Mouse (Mus musculus) forebrain, embryonic 10.5 days (tissue): Measurements from ENCODE around the gene Cyfip2. TPM values are rescaled to one million over a fixed set of nuclear protein-coding genes. Genes with fewer than 3 reads are reported as not detected.
A peak's percentile ranks its signal among the peaks of the same experiment; 100 is the strongest.

ENCODE experiments used
- DNase-seq: peaks from one replicate; pipeline ENCODE4 v3.0.0-alpha.2; 2017; ENCODE audit warnings: low spot score; ENCODE audit errors: extremely low spot score
- H3K27ac ChIP-seq: fragments of 300-500 bp; sonication (generic); 2 replicates; pipeline ENCODE4 v1.5.1; 2016; ENCODE audit warnings: mild to moderate bottlenecking
- H3K27me3 ChIP-seq: fragments of 300-500 bp; sonication (generic); 2 replicates; pipeline ENCODE4 v1.6.1; 2016; ENCODE audit warnings: mild to moderate bottlenecking; ENCODE audit not compliant: poor library complexity, severe bottlenecking
- H3K36me3 ChIP-seq: fragments of 300-500 bp; sonication (generic); replicated peaks from 2 replicates; pipeline ENCODE4 v1.6.1; 2016; ENCODE audit warnings: mild to moderate bottlenecking, moderate library complexity
- H3K4me1 ChIP-seq: fragments of 300-500 bp; sonication (generic); 2 replicates; pipeline ENCODE4 v1.6.1; 2016
- H3K4me3 ChIP-seq: fragments of 300-500 bp; sonication (generic); 2 replicates; pipeline ENCODE4 v1.5.1; 2016; ENCODE audit warnings: mild to moderate bottlenecking, moderate library complexity
- H3K9me3 ChIP-seq: fragments of 300-500 bp; sonication (generic); 2 replicates; pipeline ENCODE4 v1.6.1; 2016; ENCODE audit warnings: mild to moderate bottlenecking, moderate library complexity
- WGBS: fragments of 180-500 bp; shearing (Covaris S2); methylation state at CpG from one replicate; pipeline ENCODE4 v1.1.7; 2016; 5-methylcytosine and 5-hydroxymethylcytosine counted together
- polyA plus RNA-seq: library from polyadenylated mRNA; unstranded; fragments of >200 nt; fragmentation: Nextera tagmentation; extraction: Ambion mirVana; gene quantifications from 2 replicates; pipeline ENCODE4 v1.2.1, GENCODE M21; 2016

Cyfip2 gene
- polyA plus RNA-seq, 1 experiment from 2014 or later, result 25.0 TPM

DNA sequence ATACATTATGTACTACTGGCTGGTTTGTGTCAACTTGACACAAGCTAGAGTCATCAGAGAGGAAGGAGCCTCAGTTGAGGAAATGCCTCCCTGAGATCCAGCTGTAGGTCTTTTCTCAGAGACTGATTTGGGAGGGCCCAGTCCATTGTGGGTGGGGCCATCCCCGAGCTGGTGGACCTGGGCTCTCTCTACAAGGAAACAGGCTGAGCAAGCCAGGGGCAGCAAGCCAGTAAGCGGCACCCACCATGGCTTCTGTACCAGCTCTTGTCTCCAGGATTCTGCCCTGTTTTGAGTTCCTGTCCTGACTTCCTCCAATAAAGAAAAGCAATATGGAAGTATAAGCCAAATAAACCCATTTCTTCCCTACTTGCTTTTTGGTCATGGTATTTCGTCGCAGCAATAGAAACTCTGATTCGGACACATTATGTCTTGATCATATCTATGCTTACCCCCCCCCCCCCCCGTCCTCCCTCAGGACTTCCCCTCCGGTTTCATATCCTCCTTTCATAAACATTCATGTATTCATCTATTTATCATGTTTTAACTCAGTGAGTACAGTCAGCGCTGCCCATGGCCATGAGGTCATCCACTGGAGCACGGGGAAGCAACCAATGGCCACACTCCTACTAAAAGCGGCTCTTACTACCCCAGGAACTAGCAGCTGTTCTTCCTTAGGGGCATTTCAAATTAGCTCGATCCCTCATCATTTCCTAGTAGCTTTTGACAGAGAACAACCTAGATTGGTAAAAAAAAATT lies 47.5 kb downstream of the Cyfip2 start:
- Histone ChIP-seq H3K4me3 (no peak overlapping the region), H3K9me3 (no peaks in the 10 kb centered on the region), H3K36me3 (peaks cover 53% of the 10 kb centered on the region), H3K27ac (no peak overlapping the region), H3K4me1 (no peaks in the 10 kb centered on the region), H3K27me3 (no peaks in the 10 kb centered on the region)
- no peak for DNase-seq
- WGBS, result 92% methylated on average over 11 of the region's 11 CpGs

DNA sequence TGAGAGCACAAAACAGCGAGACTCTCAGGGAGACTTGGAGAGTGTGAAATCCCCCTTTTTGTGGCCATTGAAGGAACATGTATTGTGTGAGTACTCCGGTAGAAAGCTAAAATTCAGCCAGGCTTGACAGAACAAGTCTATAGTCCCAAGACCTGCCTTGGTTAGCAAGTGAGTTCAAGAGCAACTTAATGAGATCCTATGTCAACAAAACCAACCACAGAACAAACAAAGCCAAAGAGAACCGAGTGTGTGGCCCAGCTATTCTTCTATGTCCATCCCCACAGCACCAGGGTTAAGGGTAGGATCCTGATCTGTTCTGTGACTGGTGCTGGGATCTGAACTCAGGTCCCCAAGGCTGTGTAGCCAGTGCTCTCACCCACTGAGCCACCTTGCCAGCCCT lies 48.1 kb downstream of the Cyfip2 start:
- DNase-seq, result no peak
- no peak overlapping the region for H3K4me3 ChIP-seq
- no peak overlapping the region for H3K27ac ChIP-seq
- H3K36me3 ChIP-seq, result peaks cover 53% of the 10 kb centered on the region
- no peaks in the 10 kb centered on the region for H3K9me3 ChIP-seq
- no peaks in the 10 kb centered on the region for H3K4me1 ChIP-seq
- 87% methylated on average over 3 of the region's 3 CpGs for WGBS
- no peaks in the 10 kb centered on the region for H3K27me3 ChIP-seq

DNA sequence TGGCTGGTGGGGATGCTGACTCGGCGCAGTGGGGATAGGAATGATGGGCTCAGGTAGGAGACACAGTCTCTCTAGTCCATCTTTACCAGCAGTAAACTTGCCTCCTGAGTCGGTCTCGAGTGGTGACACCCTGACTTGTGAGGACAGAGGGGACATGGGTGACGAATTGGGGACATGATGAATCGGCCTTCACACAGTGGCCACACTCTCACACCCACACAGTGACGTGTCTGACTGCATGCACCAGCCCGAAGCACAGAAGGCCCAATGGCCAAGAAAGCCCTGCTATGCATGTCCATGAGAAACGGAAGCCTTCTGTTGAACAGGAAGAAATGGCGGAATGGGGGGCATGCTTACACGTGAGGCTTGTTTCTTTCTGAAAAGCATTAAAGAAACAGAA lies 49.4 kb downstream of the Cyfip2 start:
- Histone ChIP-seq H3K27me3 (no peaks in the 10 kb centered on the region), H3K4me1 (no peaks in the 10 kb centered on the region), H3K27ac (no peak overlapping the region), H3K36me3 (peaks cover 62% of the 10 kb centered on the region), H3K9me3 (no peaks in the 10 kb centered on the region), H3K4me3 (no peak overlapping the region)
- 94% methylated on average over 11 of the region's 11 CpGs for WGBS
- no peak for DNase-seq

DNA sequence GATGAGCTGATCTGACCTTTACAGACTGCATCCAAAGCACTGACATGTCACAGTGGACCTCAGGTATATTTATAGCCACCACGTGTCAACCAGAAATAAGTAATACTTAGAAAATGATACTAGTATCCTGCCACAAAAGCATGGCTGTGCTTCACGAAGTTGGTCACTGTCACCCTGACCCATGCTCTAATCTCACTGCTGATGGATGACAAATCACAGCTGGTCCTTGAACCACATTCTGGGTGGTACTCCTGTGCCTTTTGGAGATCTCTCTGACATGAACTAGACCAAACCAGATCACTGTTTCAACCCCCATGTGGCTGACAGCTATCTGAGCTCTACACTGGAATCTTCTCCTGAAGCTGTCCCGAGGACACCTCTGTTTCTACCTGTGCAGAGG lies 49.8 kb downstream of the Cyfip2 start:
- no peak for DNase-seq
- H3K36me3 ChIP-seq, result peaks cover 63% of the 10 kb centered on the region
- H3K4me1 ChIP-seq, result no peaks in the 10 kb centered on the region
- no peak overlapping the region for H3K4me3 ChIP-seq
- peaks cover under 1% of the 10 kb centered on the region; the same call in 1 of the 2 replicates for H3K9me3 ChIP-seq
- 90% methylated on average over 3 of the region's 3 CpGs for WGBS
- H3K27me3 ChIP-seq, result no peaks in the 10 kb centered on the region
- no peak overlapping the region for H3K27ac ChIP-seq

GRCm38 (mm10) chr11:46258749-46259148 lies 53.9 kb downstream of the Cyfip2 start:
- WGBS, result 94% methylated on average over 8 of the region's 8 CpGs
- no peak for DNase-seq

GRCm38 (mm10) chr11:46258207-46258606 lies 54.5 kb downstream of the Cyfip2 start:
- no peaks in the 10 kb centered on the region for H3K4me1 ChIP-seq
- no peaks in the 10 kb centered on the region for H3K27me3 ChIP-seq
- H3K27ac ChIP-seq, result no peak overlapping the region
- peaks cover 67% of the 10 kb centered on the region for H3K36me3 ChIP-seq
- no peak overlapping the region for H3K4me3 ChIP-seq
- WGBS, result 70% methylated on average over 4 of the region's 4 CpGs
- H3K9me3 ChIP-seq, result peaks cover 11% of the 10 kb centered on the region
- no peak for DNase-seq

More at GRCm38 (mm10) chr11:46258749-46259148, 53.9 kb downstream of the Cyfip2 start:
- no peaks in the 10 kb centered on the region for H3K4me1 ChIP-seq
- peaks cover 65% of the 10 kb centered on the region for H3K36me3 ChIP-seq
- H3K27me3 ChIP-seq, result no peaks in the 10 kb centered on the region
- peaks cover 11% of the 10 kb centered on the region for H3K9me3 ChIP-seq
- no peak overlapping the region for H3K27ac ChIP-seq
- H3K4me3 ChIP-seq, result no peak overlapping the region

DNA sequence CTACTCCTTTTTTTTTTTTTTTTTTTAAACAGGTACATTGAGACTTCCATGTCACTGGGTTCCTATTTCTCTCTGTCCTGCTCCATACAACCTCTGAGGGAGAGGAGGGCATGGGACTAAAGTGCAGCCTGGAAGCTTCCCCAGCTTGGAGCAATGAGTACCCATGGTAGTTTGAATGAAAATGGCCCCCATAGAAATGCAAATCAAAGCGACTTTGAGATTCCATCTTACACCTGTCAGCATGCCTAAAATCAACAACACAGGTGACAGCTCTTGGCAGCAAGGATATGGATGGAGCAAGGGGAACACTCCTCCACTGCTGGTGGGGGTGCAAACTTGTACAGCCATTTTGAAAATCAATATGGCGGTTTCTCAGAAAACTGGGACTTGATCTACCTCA lies 57.4 kb downstream of the Cyfip2 start:
- 86% methylated on average over 2 of the region's 2 CpGs for WGBS
- H3K9me3 ChIP-seq, result peaks cover 11% of the 10 kb centered on the region
- no peak for DNase-seq
- no peaks in the 10 kb centered on the region for H3K27me3 ChIP-seq
- H3K36me3 ChIP-seq, result peaks cover 68% of the 10 kb centered on the region
- H3K4me1 ChIP-seq, result no peaks in the 10 kb centered on the region
- no peak overlapping the region for H3K27ac ChIP-seq
- H3K4me3 ChIP-seq, result no peak overlapping the region

DNA sequence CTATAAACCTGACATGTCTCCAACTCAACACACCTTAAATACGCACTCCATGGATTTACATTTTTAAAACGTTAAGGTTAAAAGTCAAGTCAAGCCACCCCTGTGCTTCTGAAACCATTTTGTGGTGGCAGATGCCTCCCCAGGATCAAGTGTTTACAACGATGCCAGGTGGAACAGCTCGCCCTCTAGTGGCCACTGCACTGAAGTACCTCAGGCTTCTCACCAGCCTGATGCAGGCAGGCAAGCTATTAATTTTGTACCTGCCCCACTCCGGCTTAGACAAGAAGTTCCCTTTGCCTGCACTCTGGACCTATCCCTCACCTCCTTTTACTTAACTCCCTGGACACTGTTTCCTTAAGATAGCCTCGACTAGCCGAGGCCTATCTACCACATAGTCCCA lies 60.7 kb downstream of the Cyfip2 start:
- peak; percentile 51 for DNase-seq
- H3K27me3 ChIP-seq, result no peaks in the 10 kb centered on the region
- H3K4me3 ChIP-seq, result no peak overlapping the region
- H3K9me3 ChIP-seq, result peaks cover 4% of the 10 kb centered on the region; the same call in 1 of the 2 replicates
- peaks cover 60% of the 10 kb centered on the region for H3K36me3 ChIP-seq
- WGBS, result 36% methylated on average over 7 of the region's 7 CpGs
- no peak overlapping the region for H3K27ac ChIP-seq
- no peaks in the 10 kb centered on the region for H3K4me1 ChIP-seq

DNA sequence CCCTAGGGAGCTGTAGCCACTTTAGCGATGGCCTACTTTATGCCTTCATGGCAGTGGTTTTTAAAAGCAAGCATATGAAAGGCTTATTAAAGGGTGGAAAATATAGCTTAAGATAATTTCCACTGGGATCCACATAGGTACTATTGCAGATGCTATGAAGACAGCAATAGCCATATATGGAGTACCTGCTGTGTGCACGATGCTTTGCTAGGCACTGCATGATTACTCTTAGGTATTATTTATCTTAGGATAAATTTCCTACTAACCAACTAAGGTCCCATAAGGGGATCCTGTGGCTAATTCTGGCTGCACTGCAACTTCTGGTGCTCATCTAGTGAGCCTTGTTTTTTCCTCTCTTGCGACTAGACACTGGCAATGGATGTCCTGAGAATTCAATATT lies 64.3 kb downstream of the Cyfip2 start:
- no peaks in the 10 kb centered on the region for H3K9me3 ChIP-seq
- WGBS, result 92% methylated on average over 3 of the region's 3 CpGs
- H3K27ac ChIP-seq, result no peak overlapping the region
- H3K27me3 ChIP-seq, result no peaks in the 10 kb centered on the region
- peaks cover 11% of the 10 kb centered on the region for H3K4me1 ChIP-seq
- H3K4me3 ChIP-seq, result no peak overlapping the region
- DNase-seq, result no peak
- H3K36me3 ChIP-seq, result peaks cover 53% of the 10 kb centered on the region

DNA sequence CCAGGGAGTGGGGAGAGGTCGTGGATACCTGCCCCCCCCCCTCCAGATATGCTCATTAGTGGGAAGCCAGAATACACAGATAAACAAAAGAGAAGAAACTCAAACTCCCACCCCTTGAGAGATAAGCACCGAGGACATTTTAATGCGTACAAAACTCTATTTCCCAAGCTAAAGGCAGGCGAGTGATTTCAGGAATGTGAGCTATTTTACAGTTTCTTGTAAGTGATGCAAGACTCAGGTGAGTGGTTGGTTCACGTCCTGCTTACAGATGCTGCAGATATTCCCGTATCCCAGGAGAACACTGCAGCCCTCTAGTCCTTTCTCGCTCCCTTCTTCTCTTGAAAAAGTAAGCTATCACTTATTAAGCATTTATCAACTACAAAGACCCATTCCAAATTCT lies 66.3 kb downstream of the Cyfip2 start:
- no peaks in the 10 kb centered on the region for H3K27me3 ChIP-seq
- no peak overlapping the region for H3K4me3 ChIP-seq
- H3K36me3 ChIP-seq, result peaks cover 48% of the 10 kb centered on the region
- DNase-seq, result no peak
- peaks cover 11% of the 10 kb centered on the region for H3K4me1 ChIP-seq
- 84% methylated on average over 7 of the region's 7 CpGs for WGBS
- H3K27ac ChIP-seq, result no peak overlapping the region
- H3K9me3 ChIP-seq, result no peaks in the 10 kb centered on the region

DNA sequence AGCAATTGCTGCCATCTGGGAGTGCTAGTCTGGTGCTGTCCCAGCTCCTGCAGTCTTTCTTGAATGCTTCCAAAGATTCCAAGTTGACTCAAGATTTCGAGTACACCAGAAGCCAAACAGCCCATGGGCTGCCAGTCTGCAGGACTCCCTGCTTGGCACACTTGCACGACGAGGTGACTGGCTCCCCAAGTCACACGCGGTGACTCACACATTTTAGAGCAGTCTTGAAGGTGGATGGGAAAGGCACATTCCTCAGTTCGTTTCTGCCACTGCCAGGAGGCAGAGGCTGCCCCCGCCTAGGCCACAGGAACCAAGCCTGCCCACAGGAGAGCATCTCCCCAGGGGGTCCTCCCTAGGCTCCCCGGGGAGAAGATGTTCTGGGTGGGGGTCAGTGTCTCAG lies 66.7 kb downstream of the Cyfip2 start:
- peaks cover 11% of the 10 kb centered on the region for H3K4me1 ChIP-seq
- peaks cover 53% of the 10 kb centered on the region for H3K36me3 ChIP-seq
- H3K27ac ChIP-seq, result peak overlapping the region; percentile 40; the same call in 1 of the 2 replicates
- no peak for DNase-seq
- no peak overlapping the region for H3K4me3 ChIP-seq
- no peaks in the 10 kb centered on the region for H3K9me3 ChIP-seq
- no peaks in the 10 kb centered on the region for H3K27me3 ChIP-seq
- WGBS, result 86% methylated on average over 8 of the region's 8 CpGs

DNA sequence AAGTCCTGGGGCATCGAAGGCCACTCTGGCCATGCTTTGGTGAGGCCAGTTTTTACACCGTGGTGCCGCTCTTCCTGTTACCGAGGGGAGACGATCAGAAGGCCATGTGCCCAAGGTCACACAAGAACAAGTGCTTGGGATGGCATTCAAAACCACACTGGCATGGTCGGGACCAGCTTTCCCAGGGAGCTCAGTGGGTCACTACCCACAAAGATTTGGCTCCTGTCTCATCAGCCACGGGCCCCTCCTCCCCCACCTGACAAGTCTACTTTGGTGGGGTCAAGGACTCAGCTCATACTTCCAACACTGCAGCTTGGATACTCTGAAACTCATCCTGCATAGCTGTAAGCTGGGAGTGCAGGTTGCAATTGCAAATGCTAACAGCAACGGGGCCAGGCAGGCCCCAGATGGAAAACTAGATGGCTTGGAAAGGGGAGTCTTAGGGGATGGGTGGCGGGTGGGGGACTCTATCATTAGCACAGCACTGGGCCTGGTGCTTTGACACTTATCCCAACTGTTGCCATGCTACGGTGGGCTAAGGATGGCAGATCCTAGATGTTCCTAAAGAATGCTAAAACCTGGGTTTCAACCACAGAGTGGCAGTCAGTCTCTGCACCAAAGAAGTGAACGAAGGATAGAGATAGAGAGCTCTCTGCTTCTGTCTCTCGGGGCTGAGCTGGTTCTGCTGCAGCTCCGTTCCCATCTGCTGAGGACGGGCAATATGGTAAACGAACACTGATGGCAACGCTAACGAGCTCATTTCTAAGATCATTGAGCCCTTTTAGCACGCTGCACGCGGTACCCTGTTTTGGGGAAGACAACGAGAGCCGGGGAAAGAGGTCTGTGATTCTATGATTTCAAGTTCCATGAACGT lies 67.7 kb downstream of the Cyfip2 start:
- Histone ChIP-seq H3K36me3 (peaks cover 56% of the 10 kb centered on the region), H3K27me3 (no peaks in the 10 kb centered on the region), H3K4me1 (peaks cover 11% of the 10 kb centered on the region), H3K27ac (no peak overlapping the region), H3K9me3 (no peaks in the 10 kb centered on the region), H3K4me3 (no peak overlapping the region)
- WGBS, result 88% methylated on average over 23 of the region's 23 CpGs
- DNase-seq, result no peak

- no peak overlapping the region for H3K27ac ChIP-seq
- no peak for DNase-seq
- H3K4me1 ChIP-seq, result peaks cover 11% of the 10 kb centered on the region
- WGBS, result 91% methylated on average over 8 of the region's 8 CpGs
- no peak overlapping the region for H3K4me3 ChIP-seq
- no peaks in the 10 kb centered on the region for H3K27me3 ChIP-seq
- H3K9me3 ChIP-seq, result no peaks in the 10 kb centered on the region
- H3K36me3 ChIP-seq, result peaks cover 70% of the 10 kb centered on the region
These were observed 70.7 kb downstream of the Cyfip2 start for GRCm38 (mm10) chr11:46241985-46242384.
